Mouse (Mus musculus) MEL (cell line): ENCODE data around the gene Elovl5. TPM values are rescaled to one million over a fixed set of nuclear protein-coding genes. Genes with fewer than 3 reads are reported as not detected.
A peak's percentile ranks its signal among the peaks of the same experiment; 100 is the strongest.

Experiments
- DNase-seq: peaks from one replicate; pipeline ENCODE4 v3.0.0; 2011; ENCODE audit warnings: low read depth, low spot score
- H3K27ac ChIP-seq: 2 replicates; pipeline ENCODE4 v1.5.1; 2012; ENCODE audit warnings: low read depth, mild to moderate bottlenecking, control low read depth, low read length, moderate library complexity; ENCODE audit not compliant: control insufficient read depth
- H3K27me3 ChIP-seq, 2 experiments: fragments of 150-350 bp in 1 of 2; sonication (generic) in 1 of 2; 2 replicates each; pipeline ENCODE4 v1.6.1; 2012; ENCODE audit warnings: low read length in 2 of 2, mild to moderate bottlenecking in 2 of 2, improper control_type of control experiment in 1 of 2, moderate library complexity in 1 of 2; ENCODE audit not compliant: insufficient read depth in 2 of 2, control insufficient read depth in 1 of 2
- H3K36me3 ChIP-seq, 2 experiments: 2 replicates each; pipeline ENCODE4 v1.6.1; 2012 to 2014; ENCODE audit warnings: low read length in 2 of 2, improper control_type of control experiment in 1 of 2, inconsistent platforms in 1 of 2, mild to moderate bottlenecking in 1 of 2; ENCODE audit not compliant: insufficient read depth in 2 of 2, control insufficient read depth in 1 of 2
- H3K4me1 ChIP-seq, 2 experiments: fragments of 150-350 bp in 1 of 2; sonication (generic) in 1 of 2; 2 replicates each; pipeline ENCODE4 v1.6.1; 2012; ENCODE audit warnings: low read length in 2 of 2, improper control_type of control experiment in 1 of 2, mild to moderate bottlenecking in 1 of 2; ENCODE audit not compliant: insufficient read depth in 2 of 2, control insufficient read depth in 1 of 2
- H3K4me3 ChIP-seq, 2 experiments: fragments of 150-350 bp in 1 of 2; sonication (generic) in 1 of 2; 2 replicates each; pipeline ENCODE4 v1.5.1; 2012; ENCODE audit warnings: low read depth in 2 of 2, low read length in 2 of 2, mild to moderate bottlenecking in 2 of 2, moderate library complexity in 2 of 2, control low read depth in 1 of 2, improper control_type of control experiment in 1 of 2; ENCODE audit not compliant: control insufficient read depth in 1 of 2, insufficient read depth in 1 of 2
- H3K79me2 ChIP-seq: 2 replicates; pipeline ENCODE4 v1.6.1; 2012; ENCODE audit warnings: mild to moderate bottlenecking, low read length, moderate library complexity; ENCODE audit not compliant: control insufficient read depth, poor library complexity, insufficient read depth
- H3K9ac ChIP-seq: 2 replicates; pipeline ENCODE4 v1.6.1; 2012; ENCODE audit warnings: low read depth, mild to moderate bottlenecking, control low read depth, low read length, moderate library complexity; ENCODE audit not compliant: control insufficient read depth, poor library complexity, severe bottlenecking
- H3K9me3 ChIP-seq: fragments of 150-350 bp; sonication (generic); replicated peaks from 2 replicates; pipeline ENCODE4 v1.6.1; 2012; ENCODE audit warnings: mild to moderate bottlenecking, low read length, improper control_type of control experiment, moderate library complexity; ENCODE audit not compliant: insufficient read depth
- CHD1 ChIP-seq: IDR thresholded peaks from 2 replicates; pipeline ENCODE4 v1.6.1; 2012; ENCODE audit warnings: low read depth, mild to moderate bottlenecking, inconsistent platforms, low read length, improper control_type of control experiment
- CTCF ChIP-seq, 3 experiments: IDR thresholded peaks in 2 of 3; conservative IDR thresholded peaks in 1 of 3; 2 replicates each; pipeline ENCODE4 v1.5.1; 2011 to 2012; ENCODE audit warnings: low read length in 3 of 3, low read depth in 2 of 3, mild to moderate bottlenecking in 2 of 3, improper control_type of control experiment in 1 of 3, inconsistent platforms in 1 of 3, mixed read lengths in 1 of 3, moderate library complexity in 1 of 3; ENCODE audit not compliant: control insufficient read depth in 1 of 3, insufficient read depth in 1 of 3, poor library complexity in 1 of 3, severe bottlenecking in 1 of 3
- E2F4 ChIP-seq: IDR thresholded peaks from 2 replicates; pipeline ENCODE4 v1.6.1; 2011; ENCODE audit warnings: low read depth, low read length, improper control_type of control experiment, borderline replicate concordance
- EP300 ChIP-seq, 2 experiments: IDR thresholded peaks; 2 replicates each; pipeline ENCODE4 v1.6.1; 2011; ENCODE audit warnings: improper control_type of control experiment in 2 of 2, low read length in 2 of 2, low read depth in 1 of 2, mild to moderate bottlenecking in 1 of 2
- ETS1 ChIP-seq: IDR thresholded peaks from 2 replicates; pipeline ENCODE4 v1.6.1; 2012; ENCODE audit warnings: low read depth, mild to moderate bottlenecking, inconsistent platforms, low read length, improper control_type of control experiment, moderate library complexity
- GATA1 ChIP-seq: IDR thresholded peaks from 2 replicates; pipeline ENCODE4 v1.6.1; 2011; ENCODE audit warnings: low read depth, low read length, improper control_type of control experiment
- HCFC1 ChIP-seq: IDR thresholded peaks from 2 replicates; pipeline ENCODE4 v1.6.1; 2012; ENCODE audit warnings: low read depth, mild to moderate bottlenecking, inconsistent platforms, low read length, improper control_type of control experiment, moderate library complexity
- JUND ChIP-seq: IDR thresholded peaks from 2 replicates; pipeline ENCODE4 v1.6.1; 2011; ENCODE audit warnings: low read depth, mild to moderate bottlenecking, improper control_type of control experiment, low read length
- MAFK ChIP-seq: IDR thresholded peaks from 2 replicates; pipeline ENCODE4 v1.6.1; 2011; ENCODE audit warnings: low read depth, mild to moderate bottlenecking, low read length, improper control_type of control experiment, borderline replicate concordance
- MXI1 ChIP-seq: IDR thresholded peaks from 2 replicates; pipeline ENCODE4 v1.6.1; 2011; ENCODE audit warnings: mild to moderate bottlenecking, low read depth, low read length, improper control_type of control experiment
- MYC ChIP-seq: IDR thresholded peaks from 2 replicates; pipeline ENCODE4 v1.6.1; 2011; ENCODE audit warnings: low read depth, mild to moderate bottlenecking, low read length, improper control_type of control experiment, moderate library complexity
- NELFE ChIP-seq: IDR thresholded peaks from 2 replicates; pipeline ENCODE4 v1.6.1; 2011; ENCODE audit warnings: low read depth, low read length, improper control_type of control experiment
- POLR2A ChIP-seq, 2 experiments: IDR thresholded peaks; 2 replicates each; pipeline ENCODE4 v1.6.1; 2011 to 2012; ENCODE audit warnings: low read length in 2 of 2, mild to moderate bottlenecking in 2 of 2, control low read depth in 1 of 2, improper control_type of control experiment in 1 of 2, low read depth in 1 of 2, moderate library complexity in 1 of 2; ENCODE audit not compliant: control insufficient read depth in 1 of 2, insufficient read depth in 1 of 2, poor library complexity in 1 of 2
- POLR2AphosphoS2 ChIP-seq: IDR thresholded peaks from 2 replicates; pipeline ENCODE4 v1.6.1; 2011; ENCODE audit warnings: low read length, improper control_type of control experiment
- POLR2AphosphoS5 ChIP-seq: IDR thresholded peaks from 2 replicates; pipeline ENCODE4 v1.6.1; 2012; ENCODE audit warnings: low read depth, borderline replicate concordance, mild to moderate bottlenecking, inconsistent platforms, low read length, moderate library complexity, mixed read lengths
- TBP ChIP-seq: IDR thresholded peaks from 2 replicates; pipeline ENCODE4 v1.8.0; 2011; ENCODE audit warnings: low read depth, low read length, improper control_type of control experiment
- TCF12 ChIP-seq: IDR thresholded peaks from 2 replicates; pipeline ENCODE4 v1.6.1; 2014; ENCODE audit warnings: low read depth, mild to moderate bottlenecking, inconsistent platforms, low read length, improper control_type of control experiment, moderate library complexity
- USF1 ChIP-seq: IDR thresholded peaks from 2 replicates; pipeline ENCODE4 v1.6.1; 2014; ENCODE audit warnings: low read depth, mild to moderate bottlenecking, inconsistent platforms, low read length, improper control_type of control experiment, moderate library complexity
- ZMIZ1 ChIP-seq: IDR thresholded peaks from 2 replicates; pipeline ENCODE4 v1.6.1; 2012; ENCODE audit warnings: low read depth, mild to moderate bottlenecking, inconsistent platforms, low read length, improper control_type of control experiment, moderate library complexity
- ZNF384 ChIP-seq: IDR thresholded peaks from 2 replicates; pipeline ENCODE4 v1.6.1; 2012; ENCODE audit warnings: low read depth, mild to moderate bottlenecking, inconsistent platforms, low read length, improper control_type of control experiment
- polyA plus RNA-seq, 2 experiments: library from polyadenylated mRNA; stranded (reverse) in 1 of 2; unstranded in 1 of 2; fragments of >175 nt in 1 of 2; fragments of >200 nt in 1 of 2; gene quantifications; 2 replicates each; pipeline versions ENCODE4 v1.2.1 to v1.2.4; 2012; ENCODE audit warnings: low replicate concordance in 2 of 2, low read depth in 1 of 2; ENCODE audit not compliant: insufficient read length in 2 of 2, insufficient read depth in 1 of 2, missing spikeins in 1 of 2
- total RNA-seq: library from RNA; depleted of rRNA; stranded (reverse); fragments of 300-350 nt; gene quantifications from 2 replicates; pipeline ENCODE4 v1.2.3, GENCODE M21; 2012

Gene Elovl5
- total and polyA plus RNA-seq, 3 experiments = 52.3 to 73.0 (median 58.3) TPM

DNA sequence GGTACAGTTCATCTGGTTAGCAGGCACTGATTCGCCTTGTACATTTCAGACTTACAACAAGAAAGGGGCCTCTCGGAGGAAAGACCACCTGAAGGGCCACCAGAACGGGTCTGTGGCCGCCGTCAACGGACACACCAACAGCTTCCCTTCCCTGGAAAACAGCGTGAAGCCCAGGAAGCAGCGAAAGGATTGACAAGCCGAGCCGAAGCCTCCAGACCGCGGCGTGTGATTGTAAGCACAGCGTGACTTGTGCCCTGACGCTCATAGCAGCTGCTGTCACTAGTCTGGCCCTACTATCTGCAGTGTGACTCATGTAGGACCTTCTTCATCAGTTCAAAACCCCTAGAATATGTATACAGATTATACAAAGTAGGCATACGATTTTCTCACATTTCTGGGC is 65.5 kb downstream of the Elovl5 start:
- TF ChIP-seq POLR2AphosphoS5 = no peak
- no peak for TF ChIP-seq HCFC1
- no peak for TF ChIP-seq MAFK
- no peak for TF ChIP-seq USF1
- no peak for TF ChIP-seq ZMIZ1
- no peak for TF ChIP-seq ETS1
- no peak for TF ChIP-seq POLR2A (IDR thresholded peaks at IDR 0.05; ENCODE audit: control insufficient read depth in 1 of 2, insufficient read depth in 1 of 2, low read depth in 1 of 2, low read length in 2 of 2, poor library complexity in 1 of 2)
- TF ChIP-seq GATA1 = no peak
- Histone ChIP-seq H3K9me3 (no peaks in the 10 kb centered on the region), H3K36me3 (peaks cover 0 to 19% of the 10 kb centered on the region in 2 experiments; a peak in 2 of 4 replicates), H3K4me1 (no peaks in the 10 kb centered on the region), H3K27ac (no peak overlapping the region), H3K4me3 (no peak overlapping the region), H3K9ac (no peak overlapping the region), H3K79me2 (no peaks in the 10 kb centered on the region), H3K27me3 (no peaks in the 10 kb centered on the region)
- DNase-seq = no peak

DNA sequence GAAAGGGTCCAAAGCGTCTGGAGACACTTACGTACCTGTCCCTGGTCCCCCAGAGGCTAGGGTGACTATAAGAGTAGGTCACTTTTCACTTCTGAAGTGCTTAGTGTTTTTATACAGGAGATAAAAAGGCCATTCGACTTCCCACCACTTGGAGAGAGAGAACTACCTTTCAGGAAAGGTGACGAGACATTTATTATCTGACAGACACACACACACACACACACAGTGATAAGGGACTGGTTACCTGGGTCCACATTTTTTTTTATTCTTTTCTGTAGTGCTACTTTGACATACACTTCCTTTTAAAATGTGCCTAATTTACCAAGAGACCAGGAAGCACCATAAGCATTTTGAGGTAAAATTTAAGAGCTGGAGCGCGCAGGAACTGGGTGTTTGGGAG is 66.4 kb downstream of the Elovl5 start:
- TF ChIP-seq MYC = no peak
- TF ChIP-seq TCF12 = peak; percentile 59
- no peak for TF ChIP-seq E2F4
- TF ChIP-seq GATA1 = 0 out of 2 replicates have a peak, but pooled peaks have one; percentile 38
- TF ChIP-seq EP300 (IDR thresholded peaks at IDR 0.05; ENCODE audit: low read depth in 1 of 2, low read length in 2 of 2) = peak; percentile 14 to 48; a peak in 1 of 4 replicates
- peak; percentile 73 for TF ChIP-seq ZNF384
- no peak for TF ChIP-seq JUND
- H3K36me3 ChIP-seq = peaks cover 0 to 19% of the 10 kb centered on the region in 2 experiments; a peak in 2 of 4 replicates
- no peaks in the 10 kb centered on the region for H3K79me2 ChIP-seq
- DNase-seq = no peak
- H3K4me3 ChIP-seq = no peak overlapping the region
- H3K27ac ChIP-seq = no peak overlapping the region
- no peaks in the 10 kb centered on the region for H3K27me3 ChIP-seq
- H3K9ac ChIP-seq = no peak overlapping the region
- H3K9me3 ChIP-seq = no peaks in the 10 kb centered on the region
- no peaks in the 10 kb centered on the region for H3K4me1 ChIP-seq

DNA sequence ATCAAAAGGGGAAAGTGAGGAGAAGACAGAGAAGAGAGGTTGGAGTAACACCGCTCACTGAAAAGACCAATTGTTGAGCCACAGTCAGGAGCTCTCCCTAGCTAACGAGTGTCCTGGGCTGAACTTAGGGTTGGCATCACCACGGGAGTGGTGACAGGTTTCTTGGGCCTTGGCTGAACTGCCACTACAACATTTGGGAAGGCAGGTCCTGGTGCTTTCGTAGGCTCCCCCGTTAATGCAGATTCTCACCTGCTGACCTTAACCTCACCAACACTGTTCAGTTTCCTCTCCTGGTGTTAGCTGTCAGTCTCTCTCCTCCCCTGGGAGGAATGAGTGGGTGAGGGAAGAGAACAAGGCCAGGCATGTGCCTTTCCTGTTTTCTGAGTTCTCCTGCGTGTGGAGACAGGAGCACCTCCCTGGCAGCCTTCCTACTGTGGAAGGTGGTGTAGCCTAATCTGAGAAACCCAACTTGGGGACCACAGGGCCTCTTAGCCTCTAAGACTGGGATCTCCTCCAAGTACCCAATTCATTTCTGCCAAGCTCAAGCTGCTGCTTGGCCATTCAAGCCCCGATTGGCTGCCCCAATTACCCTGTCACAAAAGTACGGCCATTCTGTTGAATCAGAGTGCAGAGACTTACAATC is 69.1 kb downstream of the Elovl5 start:
- no peak for DNase-seq
- Histone ChIP-seq H3K27me3 (no peaks in the 10 kb centered on the region), H3K9ac (no peak overlapping the region), H3K79me2 (no peaks in the 10 kb centered on the region), H3K36me3 (peaks cover 0 to 10% of the 10 kb centered on the region in 2 experiments; a peak in 2 of 4 replicates), H3K9me3 (no peaks in the 10 kb centered on the region), H3K4me3 (no peak overlapping the region), H3K4me1 (no peaks in the 10 kb centered on the region), H3K27ac (no peak overlapping the region)
- TF ChIP-seq CHD1 = no peak
- TF ChIP-seq POLR2AphosphoS2 = peak; percentile 38; the same call in 1 of the 2 replicates
- no peak for TF ChIP-seq MXI1
- TF ChIP-seq NELFE = no peak
- TF ChIP-seq TBP = no peak
- TF ChIP-seq CTCF (IDR thresholded peaks at IDR 0.05 in 2 of 3, conservative IDR thresholded peaks at IDR 0.05 in 1 of 3; ENCODE audit: control insufficient read depth in 1 of 3, insufficient read depth in 1 of 3, low read depth in 2 of 3, low read length in 3 of 3, poor library complexity in 1 of 3, severe bottlenecking in 1 of 3) = no peak
- no peak for TF ChIP-seq POLR2A (IDR thresholded peaks at IDR 0.05; ENCODE audit: control insufficient read depth in 1 of 2, insufficient read depth in 1 of 2, low read depth in 1 of 2, low read length in 2 of 2, poor library complexity in 1 of 2)
